8 mouse cellular contexts compared by ENCODE assay signal in the genomic region with DNA sequence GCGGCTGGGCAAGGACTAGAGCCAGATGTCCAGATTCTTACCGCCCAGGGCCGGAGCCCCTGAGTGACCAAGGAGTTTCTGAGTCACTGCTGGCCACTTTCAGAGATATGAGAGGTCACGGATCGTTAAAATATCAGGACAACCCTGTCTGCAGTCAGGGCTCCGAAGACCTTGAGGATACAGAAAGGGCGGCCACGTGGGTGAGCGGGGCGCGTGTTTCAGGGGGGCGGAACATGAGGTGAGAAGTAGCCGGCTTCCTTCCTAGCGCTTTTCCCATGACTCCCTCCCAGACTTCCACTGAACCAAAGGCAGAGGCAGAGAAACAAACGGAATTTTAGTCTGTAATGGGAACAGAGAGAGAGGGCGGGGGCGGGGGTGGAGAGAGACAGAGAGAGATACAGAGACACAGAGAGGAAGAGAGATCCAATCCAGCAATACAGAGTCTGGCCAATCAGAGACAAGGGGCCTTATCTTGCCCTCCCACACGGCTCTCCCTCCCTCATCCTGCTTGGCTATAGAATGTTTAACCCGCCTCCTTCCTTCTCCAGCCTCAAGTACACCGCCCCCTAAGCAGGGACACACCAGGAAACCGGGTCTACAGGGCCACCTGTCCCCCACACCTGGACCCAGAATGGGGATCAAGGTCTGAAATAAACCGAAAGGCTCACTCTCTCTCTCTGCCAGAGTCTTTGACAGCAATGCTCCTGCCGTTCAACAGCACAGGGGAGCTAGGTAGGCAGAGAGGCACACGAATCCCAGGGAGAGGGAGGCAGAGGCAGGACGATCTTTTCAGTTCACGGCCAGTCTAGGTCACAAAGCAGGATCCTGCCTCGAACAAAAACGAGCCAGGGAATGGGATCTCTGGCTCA. TPM values are rescaled to one million over a fixed set of nuclear protein-coding genes. Genes with fewer than 3 reads are reported as not detected.
DNase-seq lines count a peak whose midpoint lies in the region; ATAC-seq and TF ChIP-seq lines count a peak whose summit lies in the region.

No protein-coding gene starts in this region.

- DNase-seq in heart, postnatal 14 days, result no peak
- DNase-seq in ES-E14 (ENCODE audit: low read depth, low spot score), result peak; percentile 75
- DNase-seq in neural tube, embryonic 10.5 days (ENCODE audit: extremely low spot score, low spot score), result no peak
- DNase-seq in urinary bladder, postnatal 36 days (ENCODE audit: low spot score in 2 of 2), result no peak

- no peak for TF ChIP-seq CTCF in bone marrow, adult 2 months (IDR thresholded peaks at IDR 0.05; ENCODE audit: control insufficient read depth, insufficient read depth, low read length)

- no peaks in the 10 kb centered on the region for H3K9me3 ChIP-seq in heart, embryonic 11.5 days (replicated peaks; ENCODE audit: control insufficient read depth, low read length)
- no peaks in the 10 kb centered on the region for H3K9me3 ChIP-seq in ES-E14 (ENCODE audit: control insufficient read depth, insufficient read depth, low read depth, low read length)
- 0 out of 2 replicates have a peak, but pooled peaks cover 4% of the 10 kb centered on the region for H3K9me3 ChIP-seq in liver, embryonic 12.5 days (replicated peaks)
- peaks cover 8% of the 10 kb centered on the region; the same call in 1 of the 2 replicates for H3K9me3 ChIP-seq in kidney, embryonic 14.5 days (ENCODE audit: control insufficient read depth, low read length)

- WGBS in heart, embryonic 11.5 days (ENCODE audit: insufficient replicate concordance), result 50% methylated on average over 28 of the region's 28 CpGs
- WGBS in bone marrow, adult 2 months, result 45% methylated on average over 28 of the region's 28 CpGs
- WGBS in liver, embryonic 12.5 days (ENCODE audit: insufficient replicate concordance), result 49% methylated on average over 27 of the region's 28 CpGs
- 69% methylated on average over 28 of the region's 28 CpGs for WGBS in kidney, embryonic 14.5 days

- H3K27ac ChIP-seq in heart, embryonic 11.5 days (ENCODE audit: low read depth, low read length), result 0 out of 2 replicates have a peak overlapping the region, but pooled peaks have one; percentile 41
- no peak overlapping the region for H3K27ac ChIP-seq in ES-E14 (ENCODE audit: insufficient read depth, low read depth, low read length, poor library complexity, severe bottlenecking)
- H3K27ac ChIP-seq in bone marrow, adult 2 months (ENCODE audit: control insufficient read depth, insufficient read depth, low read depth, low read length, poor library complexity), result no peak overlapping the region
- H3K27ac ChIP-seq in liver, embryonic 12.5 days, result peak overlapping the region; percentile 69
- no peak overlapping the region for H3K27ac ChIP-seq in kidney, embryonic 14.5 days (ENCODE audit: low read depth, low read length)

- no peaks in the 10 kb centered on the region for H3K36me3 ChIP-seq in heart, embryonic 11.5 days (ENCODE audit: control insufficient read depth, insufficient read depth, low read length)
- no peaks in the 10 kb centered on the region for H3K36me3 ChIP-seq in ES-E14 (ENCODE audit: control insufficient read depth, insufficient read depth, low read length, poor library complexity, severe bottlenecking)
- peaks cover 20% of the 10 kb centered on the region for H3K36me3 ChIP-seq in liver, embryonic 12.5 days
- H3K36me3 ChIP-seq in kidney, embryonic 14.5 days (ENCODE audit: control insufficient read depth, insufficient read depth, low read length), result no peaks in the 10 kb centered on the region

- intact Hi-C loops in heart, postnatal 14 days (cut with DNase I), result no loop called here

- H3K27me3 ChIP-seq in heart, embryonic 11.5 days (ENCODE audit: control insufficient read depth, insufficient read depth, low read length), result no peaks in the 10 kb centered on the region
- peaks cover 4% of the 10 kb centered on the region; the same call in 1 of the 2 replicates for H3K27me3 ChIP-seq in liver, embryonic 12.5 days (replicated peaks)
- H3K27me3 ChIP-seq in kidney, embryonic 14.5 days (ENCODE audit: control insufficient read depth, insufficient read depth, low read length), result no peaks in the 10 kb centered on the region

- 0 out of 2 replicates have a peak, but pooled peaks have one; percentile 47 for ATAC-seq in heart, embryonic 11.5 days (replicated peaks; ENCODE audit: insufficient number of reproducible peaks, low FRiP score, low TSS enrichment)
- peak; percentile 87 for ATAC-seq in liver, embryonic 12.5 days
- ATAC-seq in kidney, embryonic 14.5 days (ENCODE audit: low FRiP score, low TSS enrichment), result no peak

- in situ Hi-C loops in ES-E14 (cut with MboI; ENCODE audit: low sequenced_read_pairs in 2 of 2, unreplicated experiment in 2 of 2), result no loop called here

- peaks cover 25% of the 10 kb centered on the region for H3K4me1 ChIP-seq in heart, embryonic 11.5 days (ENCODE audit: control insufficient read depth, insufficient read depth, low read length)
- peaks cover 5 to 12% of the 10 kb centered on the region in 2 experiments; a peak in 3 of 4 replicates for H3K4me1 ChIP-seq in ES-E14 (ENCODE audit: control insufficient read depth in 2 of 2, insufficient read depth in 2 of 2, low read length in 2 of 2, poor library complexity in 1 of 2)
- H3K4me1 ChIP-seq in bone marrow, adult 2 months (ENCODE audit: control insufficient read depth, insufficient read depth, low read length), result peaks cover 4% of the 10 kb centered on the region; the same call in 1 of the 2 replicates
- H3K4me1 ChIP-seq in liver, embryonic 12.5 days, result peaks cover 69% of the 10 kb centered on the region
- peaks cover 22% of the 10 kb centered on the region; the same call in 1 of the 2 replicates for H3K4me1 ChIP-seq in kidney, embryonic 14.5 days (ENCODE audit: control insufficient read depth, insufficient read depth, low read length)

- no peak overlapping the region for H3K9ac ChIP-seq in heart, embryonic 11.5 days (ENCODE audit: low read depth, low read length)
- peak overlapping the region; percentile 37; the same call in 1 of the 2 replicates for H3K9ac ChIP-seq in ES-E14 (ENCODE audit: insufficient read depth, low read depth, low read length, poor library complexity, severe bottlenecking)
- H3K9ac ChIP-seq in liver, embryonic 12.5 days, result peak overlapping the region; percentile 48
- H3K9ac ChIP-seq in kidney, embryonic 14.5 days (ENCODE audit: low read depth, low read length), result no peak overlapping the region

- H3K4me3 ChIP-seq in heart, embryonic 11.5 days (ENCODE audit: low read depth, low read length), result no peak overlapping the region
- H3K4me3 ChIP-seq in ES-E14 (ENCODE audit: insufficient read depth in 1 of 2, low read depth in 1 of 2, low read length in 2 of 2, poor library complexity in 1 of 2, severe bottlenecking in 1 of 2), result peak overlapping the region; percentile 46 to 58
- H3K4me3 ChIP-seq in bone marrow, adult 2 months (replicated peaks; ENCODE audit: control insufficient read depth, low read depth, low read length), result peak overlapping the region; percentile 10
- peak overlapping the region; percentile 40 for H3K4me3 ChIP-seq in liver, embryonic 12.5 days
- no peak overlapping the region for H3K4me3 ChIP-seq in kidney, embryonic 14.5 days (ENCODE audit: low read length)

- TF ChIP-seq POLR2A in bone marrow, adult 2 months (IDR thresholded peaks at IDR 0.05; ENCODE audit: borderline replicate concordance, control insufficient read depth, low read depth, low read length), result no peak

- H3K4me2 ChIP-seq in heart, embryonic 11.5 days, result peak overlapping the region; percentile 41
- peak overlapping the region; percentile 65 for H3K4me2 ChIP-seq in liver, embryonic 12.5 days
- no peak overlapping the region for H3K4me2 ChIP-seq in kidney, embryonic 14.5 days (replicated peaks; ENCODE audit: low read depth, low read length)

TF ChIP-seq in ES-E14, 5 proteins besides CTCF, POLR2A, EP300 and RAD21:
- TF ChIP-seq ZC3H11A (IDR thresholded peaks at IDR 0.05; ENCODE audit: borderline replicate concordance, low read depth, low read length), result no peak
- no peak for TF ChIP-seq ZNF384 (IDR thresholded peaks at IDR 0.05; ENCODE audit: low read depth, low read length)
- no peak for TF ChIP-seq CHD2 (IDR thresholded peaks at IDR 0.05; ENCODE audit: low read depth, low read length)
- no peak for TF ChIP-seq HCFC1 (IDR thresholded peaks at IDR 0.05; ENCODE audit: borderline replicate concordance, insufficient read depth, low read length)
- no peak for TF ChIP-seq MAFK (IDR thresholded peaks at IDR 0.05; ENCODE audit: insufficient read depth, low read depth, low read length)

RNA-seq across cellular contexts. Expression of a gene that starts 4.2 kb away (rescaled TPM):
- polyA plus RNA-seq in heart, embryonic 11.5 days (2014; fragmentation: Nextera tagmentation; extraction: Ambion mirVana), result 8.7 and 14.0 TPM in 2 replicates
- 10 to 100 TPM; 11.4 to 11.7 TPM for total RNA-seq in heart, postnatal 14 days (2021)
- total RNA-seq in ES-E14 (2012; rRNA removed), result 12.7 and 16.1 TPM in 2 replicates
- 15.8 and 31.8 TPM in 2 replicates for polyA plus RNA-seq in bone marrow, adult 2 months (2011; ENCODE audit: insufficient read depth, insufficient read length, low replicate concordance, missing spikeins)
- polyA plus RNA-seq in liver, embryonic 12.5 days (2016; fragmentation: Nextera tagmentation; extraction: Ambion mirVana), result 14.5 and 16.7 TPM in 2 replicates
- 25.0 and 40.9 TPM in 2 replicates for polyA plus RNA-seq in kidney, embryonic 14.5 days (2014; fragmentation: Nextera tagmentation; extraction: Ambion mirVana)

RNA-seq across cellular contexts. Expression of a gene that starts 46.2 kb away (rescaled TPM):
- 354 and 366 TPM in 2 replicates for polyA plus RNA-seq in heart, embryonic 11.5 days (2014; fragmentation: Nextera tagmentation; extraction: Ambion mirVana)
- total RNA-seq in heart, postnatal 14 days (2021), result 100 to 1,000 TPM; 162 to 181 TPM
- 285 and 344 TPM in 2 replicates for total RNA-seq in ES-E14 (2012; rRNA removed)
- polyA plus RNA-seq in bone marrow, adult 2 months (2011; ENCODE audit: insufficient read depth, insufficient read length, low replicate concordance, missing spikeins), result 204 and 228 TPM in 2 replicates
- 330 and 342 TPM in 2 replicates for polyA plus RNA-seq in liver, embryonic 12.5 days (2016; fragmentation: Nextera tagmentation; extraction: Ambion mirVana)
- 335 and 457 TPM in 2 replicates for polyA plus RNA-seq in kidney, embryonic 14.5 days (2014; fragmentation: Nextera tagmentation; extraction: Ambion mirVana)

Comparison
In these comparisons a context has a peak if more than half of its experiments do, and no peak if none do; other contexts are left out.
1. H3K27ac ChIP-seq: peak in heart, embryonic 11.5 days (single experiment) and liver, embryonic 12.5 days (single experiment); none in ES-E14 (single experiment), bone marrow, adult 2 months (single experiment) and kidney, embryonic 14.5 days (single experiment).
2. H3K4me3 ChIP-seq: peak in ES-E14 (2 of 2), bone marrow, adult 2 months (single experiment) and liver, embryonic 12.5 days (single experiment); none in heart, embryonic 11.5 days (single experiment) and kidney, embryonic 14.5 days (single experiment).
3. H3K9ac ChIP-seq: peak in ES-E14 (single experiment) and liver, embryonic 12.5 days (single experiment); none in heart, embryonic 11.5 days (single experiment) and kidney, embryonic 14.5 days (single experiment).